Mouse (Mus musculus) embryonic facial prominence, embryonic 15.5 days (tissue): ENCODE results near the gene Hist1h2br. TPM values are rescaled to one million over a fixed set of nuclear protein-coding genes. Genes with fewer than 3 reads are reported as not detected.

ENCODE experiments used
- microRNA-seq: library from miRNA; unstranded; fragments of <30 nt; microRNA quantifications from one replicate; pipeline ENCODE4, GENCODE M21; 2016; ENCODE audit warnings: borderline number of aligned reads
- polyA plus RNA-seq: library from polyadenylated mRNA; unstranded; fragments of >200 nt; fragmentation: Nextera tagmentation; extraction: Ambion mirVana; gene quantifications from 2 replicates; pipeline ENCODE4 v1.2.1, GENCODE M21; 2015

The Hist1h2br gene
- polyA plus RNA-seq, 1 experiment from 2014 or later: 14.7 TPM

Small RNA genes within 50 kb of the gene (microRNA-seq; reads per million reads assigned to microRNA genes)
- not detected for gene Gm19658
- gene Gm44346: not detected
- not detected for gene Gm44466

Other genes starting within 250 kb of the Hist1h2br start
- 0.13 TPM in 1 of 2 replicates, not detected in the other for gene Olfr1362, start 219.7 kb upstream of the Hist1h2br start, polyA plus RNA-seq
- not detected in 2 replicates for gene Olfr11, start 191.2 kb upstream of the Hist1h2br start, polyA plus RNA-seq
- gene Olfr1361, start 170.4 kb upstream of the Hist1h2br start, polyA plus RNA-seq: 0.48 and 0.68 TPM in 2 replicates
- gene Olfr1360, start 156.3 kb upstream of the Hist1h2br start, polyA plus RNA-seq: not detected in 2 replicates
- gene Olfr1359, start 135.6 kb upstream of the Hist1h2br start, polyA plus RNA-seq: 0.05 and 0.27 TPM in 2 replicates
- gene Hist1h2bl, start 117.6 kb upstream of the Hist1h2br start, polyA plus RNA-seq: 0.60 and 2.0 TPM in 2 replicates
- gene Hist1h2ai, start 117.3 kb upstream of the Hist1h2br start, polyA plus RNA-seq: 6.9 and 13.7 TPM in 2 replicates
- gene Hist1h3h, start 116.1 kb upstream of the Hist1h2br start, polyA plus RNA-seq: 6.6 and 7.1 TPM in 2 replicates
- 1.8 and 4.1 TPM in 2 replicates for gene Hist1h2bm, start 111.7 kb upstream of the Hist1h2br start, polyA plus RNA-seq
- 1.7 and 1.9 TPM in 2 replicates for gene Hist1h4j, start 98.7 kb upstream of the Hist1h2br start, polyA plus RNA-seq
- gene Hist1h4k, start 83.2 kb upstream of the Hist1h2br start, polyA plus RNA-seq: 1.5 and 2.9 TPM in 2 replicates
- 16.1 and 25.2 TPM in 2 replicates for gene Hist1h2ak, start 79.9 kb upstream of the Hist1h2br start, polyA plus RNA-seq
- 3.4 and 3.6 TPM in 2 replicates for gene Hist1h2bn, start 79.6 kb upstream of the Hist1h2br start, polyA plus RNA-seq
- gene Hist1h1b, start 53.1 kb upstream of the Hist1h2br start, polyA plus RNA-seq: 16.8 and 19.6 TPM in 2 replicates
- 86.2 and 99.0 TPM in 2 replicates for gene Hist1h3i, start 50.4 kb upstream of the Hist1h2br start, polyA plus RNA-seq
- gene Hist1h2an, start 46.5 kb upstream of the Hist1h2br start, polyA plus RNA-seq: 2.5 and 10.7 TPM in 2 replicates
- gene Hist1h2bp, start 46.3 kb upstream of the Hist1h2br start, polyA plus RNA-seq: 1.0 and 2.8 TPM in 2 replicates
- gene Hist1h2bq, start 23.5 kb upstream of the Hist1h2br start, polyA plus RNA-seq: 12.0 and 14.0 TPM in 2 replicates
- not detected in 2 replicates for gene Hist1h2ao, start 23.3 kb upstream of the Hist1h2br start, polyA plus RNA-seq
- gene Hist1h4m, start 22.0 kb upstream of the Hist1h2br start, polyA plus RNA-seq: not detected in 2 replicates
- 10.7 and 11.9 TPM in 2 replicates for gene Hist1h4n, start 1.5 kb upstream of the Hist1h2br start, polyA plus RNA-seq
- gene Hist1h2ap, start 236 bp upstream of the Hist1h2br start, polyA plus RNA-seq: 2,761 and 2,921 TPM in 2 replicates
- 7.7 and 9.0 TPM in 2 replicates for gene Zfp184, start 111.4 kb downstream of the Hist1h2br start, polyA plus RNA-seq
- 0.29 TPM in 2 replicates for gene Pom121l2, start 147.5 kb downstream of the Hist1h2br start, polyA plus RNA-seq
- 1.2 and 1.8 TPM in 2 replicates for gene Prss16, start 176.0 kb downstream of the Hist1h2br start, polyA plus RNA-seq
- 2.8 and 17.2 TPM in 2 replicates for gene Hist1h2ah, start 201.8 kb downstream of the Hist1h2br start, polyA plus RNA-seq
- gene Hist1h2bk, start 202.1 kb downstream of the Hist1h2br start, polyA plus RNA-seq: 3.1 and 4.0 TPM in 2 replicates
- gene Hist1h4i, start 207.6 kb downstream of the Hist1h2br start, polyA plus RNA-seq: 17.5 and 20.6 TPM in 2 replicates
- gene Hist1h2ag, start 209.2 kb downstream of the Hist1h2br start, polyA plus RNA-seq: 33.6 and 33.8 TPM in 2 replicates
- 5.7 and 6.9 TPM in 2 replicates for gene Hist1h2bj, start 209.5 kb downstream of the Hist1h2br start, polyA plus RNA-seq